Mouse (Mus musculus) ES-E14 (cell line): ENCODE data around the gene Icam1.

ENCODE experiments used
- HCFC1 ChIP-seq: IDR thresholded peaks from 2 replicates; pipeline ENCODE4 v1.6.1; 2012; ENCODE audit warnings: low read length, inconsistent platforms, borderline replicate concordance; ENCODE audit not compliant: insufficient read depth
- MAFK ChIP-seq: IDR thresholded peaks from 2 replicates; pipeline ENCODE4 v1.6.1; 2014; ENCODE audit warnings: mild to moderate bottlenecking, low read depth, low read length, inconsistent platforms; ENCODE audit not compliant: insufficient read depth

GRCm38 (mm10) chr9:21010362-21010761 is 5.4 kb upstream of the Icam1 start:
- no peak for TF ChIP-seq MAFK
- TF ChIP-seq HCFC1 = no peak
